Mouse (Mus musculus) liver, embryonic 12.5 days (tissue): ENCODE results near the gene Ldlrap1. TPM values are rescaled to one million over a fixed set of nuclear protein-coding genes. Genes with fewer than 3 reads are reported as not detected.
A peak's percentile ranks its signal among the peaks of the same experiment; 100 is the strongest.

Experiments used
- ATAC-seq: fragments of 200-750 bp; cut with Nextera tagmentation; 2 replicates; pipeline ENCODE4 v1.8.0; 2017; ENCODE audit warnings: moderate number of reproducible peaks, mild to moderate bottlenecking, moderate library complexity
- H3K27ac ChIP-seq: fragments of 300-500 bp; sonication (generic); 2 replicates; pipeline ENCODE4 v1.5.1; 2016; ENCODE audit warnings: mild to moderate bottlenecking
- H3K27me3 ChIP-seq: fragments of 300-500 bp; sonication (generic); replicated peaks from 2 replicates; pipeline ENCODE4 v1.6.1; 2016; ENCODE audit warnings: mild to moderate bottlenecking, moderate library complexity
- H3K36me3 ChIP-seq: fragments of 300-500 bp; sonication (generic); 2 replicates; pipeline ENCODE4 v1.6.1; 2016; ENCODE audit warnings: mild to moderate bottlenecking, moderate library complexity
- H3K4me1 ChIP-seq: fragments of 300-500 bp; sonication (generic); 2 replicates; pipeline ENCODE4 v1.6.1; 2016
- H3K4me2 ChIP-seq: fragments of 300-500 bp; sonication (generic); 2 replicates; pipeline ENCODE4 v1.6.1; 2016; ENCODE audit warnings: mild to moderate bottlenecking, moderate library complexity
- H3K4me3 ChIP-seq: fragments of 300-500 bp; sonication (generic); 2 replicates; pipeline ENCODE4 v1.5.1; 2016; ENCODE audit warnings: mild to moderate bottlenecking, moderate library complexity
- H3K9ac ChIP-seq: fragments of 300-500 bp; sonication (generic); 2 replicates; pipeline ENCODE4 v1.6.1; 2016; ENCODE audit warnings: mild to moderate bottlenecking, moderate library complexity
- H3K9me3 ChIP-seq: fragments of 300-500 bp; sonication (generic); replicated peaks from 2 replicates; pipeline ENCODE4 v1.6.1; 2016; ENCODE audit warnings: mild to moderate bottlenecking, moderate library complexity
- WGBS: fragments of 180-500 bp; shearing (Covaris S2); methylation state at CpG from one replicate; pipeline ENCODE4 v1.1.7; 2016; ENCODE audit not compliant: insufficient replicate concordance; 5-methylcytosine and 5-hydroxymethylcytosine counted together
- polyA plus RNA-seq: library from polyadenylated mRNA; unstranded; fragments of >200 nt; fragmentation: Nextera tagmentation; extraction: Ambion mirVana; gene quantifications from 2 replicates; pipeline ENCODE4 v1.2.1, GENCODE M21; 2016

Ldlrap1 gene
- polyA plus RNA-seq, 1 experiment from 2014 or later, result 28.2 TPM

GRCm38 (mm10) chr4:134701934-134702333, 65.9 kb downstream of the Ldlrap1 start:
- peaks cover 72% of the 10 kb centered on the region for H3K27me3 ChIP-seq
- no peaks in the 10 kb centered on the region for H3K9me3 ChIP-seq
- no peak for ATAC-seq
- H3K9ac ChIP-seq, result no peak overlapping the region
- H3K4me2 ChIP-seq, result peak overlapping the region; percentile 96
- 30% methylated on average over 6 of the region's 6 CpGs for WGBS
- H3K4me1 ChIP-seq, result peaks cover 29% of the 10 kb centered on the region
- 0 out of 2 replicates have a peak, but pooled peaks cover 5% of the 10 kb centered on the region for H3K36me3 ChIP-seq
- peak overlapping the region; percentile 64 for H3K4me3 ChIP-seq
- no peak overlapping the region for H3K27ac ChIP-seq

- H3K36me3 ChIP-seq, result 0 out of 2 replicates have a peak, but pooled peaks cover 5% of the 10 kb centered on the region
- H3K27me3 ChIP-seq, result peaks cover 63% of the 10 kb centered on the region
- no peaks in the 10 kb centered on the region for H3K9me3 ChIP-seq
- H3K4me2 ChIP-seq, result no peak overlapping the region
- H3K9ac ChIP-seq, result no peak overlapping the region
- H3K4me3 ChIP-seq, result no peak overlapping the region
- 81% methylated on average over 2 of the region's 2 CpGs for WGBS
- peaks cover 29% of the 10 kb centered on the region for H3K4me1 ChIP-seq
- H3K27ac ChIP-seq, result no peak overlapping the region
- no peak for ATAC-seq
Measured at GRCm38 (mm10) chr4:134700911-134701310, 66.9 kb downstream of the Ldlrap1 start.

DNA sequence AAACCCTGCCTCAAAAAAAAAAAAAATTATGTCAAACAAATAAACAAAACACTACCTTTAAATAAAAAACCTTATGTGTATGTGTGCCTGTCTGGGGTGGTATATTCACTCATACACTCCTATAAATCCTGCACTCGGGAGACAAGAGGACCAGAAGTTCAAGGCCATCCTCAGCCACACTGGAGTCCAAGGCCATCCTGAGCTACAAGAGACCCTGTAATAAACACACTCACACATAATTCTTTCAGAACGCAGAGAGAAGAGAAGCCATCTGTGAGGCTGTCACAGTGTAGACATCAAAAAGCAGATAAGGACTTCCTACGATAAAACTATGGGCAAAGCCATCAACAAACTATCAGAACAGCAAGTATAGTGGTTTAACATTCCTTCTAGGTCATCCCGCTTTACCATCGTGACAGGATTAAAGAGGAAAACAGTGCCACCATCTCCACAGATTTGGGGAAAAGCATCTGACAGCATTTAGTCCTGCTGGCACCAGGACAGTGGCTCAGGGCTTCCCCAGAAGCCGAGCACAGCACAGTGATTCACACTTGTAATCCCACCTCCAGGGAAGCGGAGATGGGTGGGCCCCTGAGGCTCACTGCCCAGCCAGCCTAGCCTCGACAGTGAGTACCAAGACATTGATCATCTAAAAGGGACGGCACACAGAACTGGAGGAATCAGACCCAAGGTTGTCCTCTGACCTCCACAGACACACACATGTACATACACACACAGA, 74.5 kb downstream of the Ldlrap1 start:
- Histone ChIP-seq H3K27ac (no peak overlapping the region), H3K4me1 (no peaks in the 10 kb centered on the region), H3K4me3 (no peak overlapping the region), H3K36me3 (peaks cover 15% of the 10 kb centered on the region; the same call in 1 of the 2 replicates), H3K4me2 (no peak overlapping the region), H3K9me3 (peaks cover 4% of the 10 kb centered on the region; the same call in 1 of the 2 replicates), H3K9ac (no peak overlapping the region), H3K27me3 (no peaks in the 10 kb centered on the region)
- 59% methylated on average over 9 of the region's 9 CpGs for WGBS
- no peak for ATAC-seq

DNA sequence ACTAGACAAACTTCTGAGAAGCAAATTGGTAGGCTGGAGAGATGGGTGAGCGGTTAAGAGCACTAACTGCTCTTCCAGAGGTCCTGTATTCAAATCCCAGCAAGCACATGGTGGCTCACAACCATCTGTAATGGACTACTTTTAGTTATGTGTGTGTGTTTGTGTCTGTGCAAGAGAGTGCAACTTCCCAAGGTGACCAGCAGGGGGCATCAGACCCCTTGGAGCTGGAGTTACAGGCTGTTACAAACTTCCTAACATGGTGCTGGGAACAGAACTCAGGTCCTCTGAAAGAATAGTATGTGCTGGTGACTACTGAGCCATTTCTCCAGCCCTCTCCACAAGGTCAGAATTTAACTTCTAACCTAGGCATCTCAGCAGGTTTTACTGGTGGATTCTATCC, 75.4 kb downstream of the Ldlrap1 start:
- Histone ChIP-seq H3K4me1 (no peaks in the 10 kb centered on the region), H3K36me3 (peaks cover 10% of the 10 kb centered on the region; the same call in 1 of the 2 replicates), H3K27ac (no peak overlapping the region), H3K9ac (no peak overlapping the region), H3K4me3 (no peak overlapping the region), H3K27me3 (no peaks in the 10 kb centered on the region), H3K9me3 (peaks cover 4% of the 10 kb centered on the region; the same call in 1 of the 2 replicates), H3K4me2 (no peak overlapping the region)
- WGBS, result 64% methylated on average over 1 of the region's 1 CpGs
- ATAC-seq, result no peak

Other genes with a start within 250 kb of the Ldlrap1 start
- gene Mtfr1l, start 232.6 kb downstream of the Ldlrap1 start, polyA plus RNA-seq, result 69.3 and 72.1 TPM in 2 replicates
- gene Selenon, start 215.9 kb downstream of the Ldlrap1 start, polyA plus RNA-seq, result 12.5 and 14.1 TPM in 2 replicates
- 3.2 and 3.5 TPM in 2 replicates for gene Man1c1, start 63.7 kb downstream of the Ldlrap1 start, polyA plus RNA-seq
- gene Maco1, start 85.3 kb upstream of the Ldlrap1 start, polyA plus RNA-seq, result 27.2 and 29.8 TPM in 2 replicates
- 477 and 480 TPM in 2 replicates for gene Rhd, start 96.5 kb upstream of the Ldlrap1 start, polyA plus RNA-seq
- gene Tmem50a, start 147.0 kb upstream of the Ldlrap1 start, polyA plus RNA-seq, result 94.2 and 94.9 TPM in 2 replicates
- gene Rsrp1, start 155.6 kb upstream of the Ldlrap1 start, polyA plus RNA-seq, result 310 and 322 TPM in 2 replicates
- 70.8 and 72.8 TPM in 2 replicates for gene Syf2, start 162.9 kb upstream of the Ldlrap1 start, polyA plus RNA-seq